In genomic region chr1:10880026-10880727, GRCm38 (mm10) we compare ENCODE assay signal across 11 mouse cellular contexts.
DNase-seq lines count a peak whose midpoint lies in the region; ATAC-seq and TF ChIP-seq lines count a peak whose summit lies in the region.
"Had no signal": no experiment of that assay in that cellular context is flagged by ENCODE, and none has a peak within 500 bp of the region (broad histone marks: within the 10 kb centered on the region; RNA-seq: fewer than 3 reads in every experiment).

No protein-coding gene starts in this region.

- no peak for DNase-seq in frontal cortex, postnatal 25 days (ENCODE audit: low spot score in 2 of 2)
- DNase-seq in thymus, adult 18-20 months: no peak
- DNase-seq in urinary bladder, postnatal 14 days (ENCODE audit: low spot score): no peak
- DNase-seq: adrenal gland, adult 8-10 months had no signal

- peak overlapping the region; percentile 34 for H3K4me3 ChIP-seq in megakaryocyte, embryonic 14.5 days (replicated peaks)
- H3K4me3 ChIP-seq in myocyte: no peak overlapping the region
- H3K4me3 ChIP-seq: midbrain, embryonic 12.5 days had no signal

- H3K4me2 ChIP-seq in myocyte (ENCODE audit: low read depth): peak overlapping the region; percentile 60
- H3K4me2 ChIP-seq: hindbrain, embryonic 14.5 days; midbrain, embryonic 12.5 days had no signal

- no peaks in the 10 kb centered on the region for H3K79me2 ChIP-seq in myocyte (ENCODE audit: control insufficient read depth, insufficient read depth)

- no peaks in the 10 kb centered on the region for H3K27me3 ChIP-seq in megakaryocyte, embryonic 14.5 days (replicated peaks)
- no peaks in the 10 kb centered on the region for H3K27me3 ChIP-seq in myocyte (ENCODE audit: control insufficient read depth, insufficient read depth, insufficient read length)
- H3K27me3 ChIP-seq: midbrain, embryonic 12.5 days had no signal

- no peaks in the 10 kb centered on the region for H3K9me3 ChIP-seq in megakaryocyte, embryonic 14.5 days
- H3K9me3 ChIP-seq: midbrain, embryonic 12.5 days had no signal

- no peak for TF ChIP-seq POLR2A in myocyte (IDR thresholded peaks at IDR 0.05; ENCODE audit: insufficient read length, low read depth)

- H3ac ChIP-seq in myocyte (ENCODE audit: control insufficient read depth, insufficient read length): no peak overlapping the region

- peaks cover 6% of the 10 kb centered on the region; the same call in 1 of the 2 replicates for H3K4me1 ChIP-seq in megakaryocyte, embryonic 14.5 days
- H3K4me1 ChIP-seq: midbrain, embryonic 12.5 days had no signal

- no peaks in the 10 kb centered on the region for H3K36me3 ChIP-seq in megakaryocyte, embryonic 14.5 days (replicated peaks; ENCODE audit: low read length)
- no peaks in the 10 kb centered on the region for H3K36me3 ChIP-seq in myocyte (ENCODE audit: control insufficient read depth, insufficient read depth)
- H3K36me3 ChIP-seq: midbrain, embryonic 12.5 days had no signal

- peak; percentile 41; the same call in 1 of the 2 replicates for ATAC-seq in frontal cortex, adult (ENCODE audit: low TSS enrichment)
- ATAC-seq in megakaryocyte, adult 5-6 weeks (ENCODE audit: poor library complexity, severe bottlenecking): no peak
- peak; percentile 99 for ATAC-seq in granulocyte monocyte progenitor cell, adult 5-6 weeks (replicated peaks; ENCODE audit: poor library complexity, severe bottlenecking)

TF ChIP-seq in myocyte, 11 proteins besides CTCF, POLR2A, EP300 and RAD21:
- TF ChIP-seq MYOD1 (IDR thresholded peaks at IDR 0.05; ENCODE audit: control insufficient read depth in 1 of 3, insufficient read length in 2 of 3, low read depth in 2 of 3): peak in 2 of 3 experiments; percentile 65 to 72
- no peak for TF ChIP-seq POLR2AphosphoS2 (IDR thresholded peaks at IDR 0.05; ENCODE audit: insufficient read length, low read depth)
- TF ChIP-seq SRF (IDR thresholded peaks at IDR 0.05; ENCODE audit: control insufficient read depth, insufficient read length, low read depth): no peak
- TF ChIP-seq REST (IDR thresholded peaks at IDR 0.05; ENCODE audit: insufficient read depth, insufficient read length): no peak
- no peak for TF ChIP-seq TCF3 (IDR thresholded peaks at IDR 0.05; ENCODE audit: insufficient read length, low read depth)
- TF ChIP-seq USF1 (IDR thresholded peaks at IDR 0.05; ENCODE audit: low read depth): no peak
- peak in 1 of 3 experiments; percentile 18 for TF ChIP-seq MYOG (IDR thresholded peaks at IDR 0.05; ENCODE audit: control insufficient read depth in 1 of 3, insufficient read depth in 1 of 3, insufficient read length in 2 of 3, low read depth in 2 of 3)
- TF ChIP-seq CEBPB (IDR thresholded peaks at IDR 0.05; ENCODE audit: insufficient read depth, poor library complexity, severe bottlenecking): peak; percentile 38; the same call in 1 of the 2 replicates
- no peak for TF ChIP-seq TCF12 (IDR thresholded peaks at IDR 0.05; ENCODE audit: insufficient read depth, poor library complexity, severe bottlenecking)
- TF ChIP-seq MAX (IDR thresholded peaks at IDR 0.05; ENCODE audit: low read depth): no peak
- no peak for TF ChIP-seq E2F4 (IDR thresholded peaks at IDR 0.05; ENCODE audit: insufficient read depth)
